Mouse (Mus musculus): ENCODE results near the gene Mag.

GRCm38 (mm10) chr7:30945876-30946275, 31.2 kb upstream of the Mag start:
- TF ChIP-seq CHD2 (IDR thresholded peaks at IDR 0.05; ENCODE audit: low read depth, low read length) (no peak), ZC3H11A (IDR thresholded peaks at IDR 0.05; ENCODE audit: borderline replicate concordance, low read depth, low read length) (no peak), HCFC1 (IDR thresholded peaks at IDR 0.05; ENCODE audit: borderline replicate concordance, insufficient read depth, low read length) (no peak)
